Mouse (Mus musculus): ENCODE data around the gene Lsp1.
A peak's percentile ranks its signal among the peaks of the same experiment; 100 is the strongest.

DNA sequence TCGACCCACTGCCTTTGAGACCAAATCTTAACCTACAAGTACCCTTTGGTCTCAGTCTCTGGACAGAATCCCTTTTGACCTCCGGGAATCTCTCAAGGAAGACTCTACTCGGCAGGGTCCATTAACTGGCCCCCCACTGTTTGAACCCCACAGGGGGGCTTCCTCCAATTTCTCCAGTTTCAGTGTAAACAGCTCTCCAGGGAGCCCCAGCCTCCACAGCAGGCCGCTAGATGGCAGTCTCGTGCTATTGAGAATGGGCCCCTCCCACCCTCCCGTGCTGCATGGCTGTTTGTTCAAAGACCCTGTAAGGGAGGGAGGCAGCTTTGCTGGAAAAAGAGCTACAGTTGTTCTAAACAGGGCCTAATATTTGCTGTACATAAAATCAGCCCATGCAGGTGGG lies 77.3 kb downstream of the Lsp1 start:
- TF ChIP-seq CTCF (IDR thresholded peaks at IDR 0.05; ENCODE audit: low read depth, low read length) (peak; percentile 76), POLR2A (IDR thresholded peaks at IDR 0.05; ENCODE audit: extremely low read depth, insufficient read depth, low read length) (no peak)
